Mouse (Mus musculus) layer of hippocampus, adult 9-11 months (tissue): Measurements from ENCODE around the gene Lyrm4.

Experiments used
- DNase-seq: peaks from one replicate; pipeline ENCODE4 v3.0.0; 2022

Lyrm4 gene

DNA sequence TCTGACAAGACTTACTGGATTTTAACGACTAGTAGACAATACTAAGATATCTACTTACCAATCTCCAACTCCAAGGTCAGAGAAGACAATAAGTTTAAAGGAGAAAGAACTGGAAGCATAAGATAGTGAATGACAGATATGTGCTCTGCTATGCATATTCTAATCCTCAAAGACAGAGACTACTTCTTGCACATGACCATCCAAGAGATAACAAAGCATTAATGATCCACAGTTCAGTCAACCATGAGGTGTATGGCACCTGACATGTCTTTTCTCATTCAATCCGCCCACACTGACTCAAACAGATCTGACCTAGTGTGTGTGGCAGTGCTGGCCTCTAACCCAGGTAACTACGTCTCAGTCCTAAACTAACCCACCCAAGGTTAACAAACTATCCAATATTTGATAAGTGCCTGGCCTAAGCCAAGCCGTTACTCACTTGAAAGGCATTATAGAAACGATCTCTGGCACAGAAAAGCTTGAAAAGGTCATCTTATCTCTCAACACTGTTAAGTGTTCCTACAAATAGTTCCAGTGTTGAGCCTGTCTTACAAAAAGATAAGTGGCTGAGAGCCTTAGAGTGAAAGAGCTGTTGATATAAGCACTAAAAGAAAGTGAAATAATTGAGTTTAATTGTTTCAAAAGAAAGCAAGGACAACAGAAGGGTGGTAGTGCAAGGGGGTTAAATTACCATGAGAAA lies 20.5 kb downstream of the Lyrm4 start:
- no peak for DNase-seq

DNA sequence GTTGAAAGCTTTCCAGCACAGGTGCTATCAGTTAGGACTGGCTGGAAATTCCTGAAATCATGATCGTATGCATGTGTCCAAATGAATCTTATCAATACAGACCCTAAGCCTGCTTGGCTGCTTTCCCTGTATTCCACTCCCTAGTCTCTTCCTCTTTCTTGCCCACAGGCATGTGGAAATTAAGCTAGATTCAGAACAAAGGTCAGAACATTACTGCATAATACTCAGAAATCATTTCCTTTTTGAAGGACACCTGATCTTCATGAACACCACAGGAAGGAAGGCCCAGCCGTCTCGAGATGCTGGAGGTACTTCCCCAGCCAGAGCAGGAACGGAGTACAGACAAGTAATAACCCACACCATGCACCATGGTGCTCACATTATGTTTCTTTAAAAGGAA lies 29.2 kb downstream of the Lyrm4 start:
- no peak for DNase-seq

DNA sequence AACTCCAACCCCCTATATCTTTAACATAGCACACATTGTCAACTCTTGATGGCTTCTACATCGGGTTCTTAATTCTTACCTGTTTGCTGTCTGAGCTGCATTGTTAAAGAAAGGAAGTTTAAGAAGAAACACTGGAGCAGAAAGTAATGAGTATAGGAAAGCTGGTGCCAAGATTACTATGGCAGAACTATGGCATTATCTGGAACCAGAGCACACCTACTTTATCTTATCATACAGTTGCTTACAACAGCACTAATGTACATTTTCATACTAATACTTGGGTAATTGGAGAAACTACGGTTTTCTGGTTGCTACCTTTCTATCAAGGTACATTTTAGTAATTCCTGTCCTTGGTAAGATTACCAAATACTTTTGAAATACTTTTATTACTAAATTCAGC lies 29.9 kb downstream of the Lyrm4 start:
- DNase-seq, result no peak

DNA sequence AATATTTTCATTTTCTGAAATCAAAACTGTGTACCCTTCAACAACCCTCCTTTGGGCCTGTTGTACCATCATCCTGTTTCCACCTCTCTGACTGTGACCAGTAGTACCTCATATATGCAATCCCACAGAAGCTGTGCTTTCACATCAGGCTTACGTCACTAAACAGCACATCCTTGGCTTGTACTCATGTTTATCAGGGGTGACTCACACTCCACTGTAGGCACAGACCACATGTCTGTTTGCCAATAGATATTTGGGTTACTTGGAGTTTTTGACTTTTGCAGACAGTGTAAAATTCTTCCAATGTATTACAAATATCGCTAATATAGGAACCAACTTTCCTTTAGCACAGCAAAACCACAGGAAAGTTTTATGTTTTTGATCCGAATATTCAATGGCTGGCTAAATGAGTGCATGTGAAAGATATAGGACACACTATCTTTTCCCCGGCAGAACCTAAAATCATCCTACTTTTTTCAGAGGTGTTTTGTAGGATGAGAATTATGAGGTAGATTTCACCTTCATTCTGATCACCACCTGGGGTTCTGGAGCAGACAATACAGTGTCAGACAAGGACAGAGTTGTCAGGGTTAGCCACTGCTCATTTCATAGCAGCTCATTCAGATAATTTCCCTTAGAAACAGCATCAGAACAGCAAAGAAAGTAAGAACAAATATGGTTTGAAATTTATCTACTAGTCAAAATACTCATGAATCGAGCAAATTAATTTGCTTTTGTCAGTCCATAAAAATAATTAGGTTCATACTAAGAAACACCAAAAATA lies 30.5 kb downstream of the Lyrm4 start:
- DNase-seq, result no peak

DNA sequence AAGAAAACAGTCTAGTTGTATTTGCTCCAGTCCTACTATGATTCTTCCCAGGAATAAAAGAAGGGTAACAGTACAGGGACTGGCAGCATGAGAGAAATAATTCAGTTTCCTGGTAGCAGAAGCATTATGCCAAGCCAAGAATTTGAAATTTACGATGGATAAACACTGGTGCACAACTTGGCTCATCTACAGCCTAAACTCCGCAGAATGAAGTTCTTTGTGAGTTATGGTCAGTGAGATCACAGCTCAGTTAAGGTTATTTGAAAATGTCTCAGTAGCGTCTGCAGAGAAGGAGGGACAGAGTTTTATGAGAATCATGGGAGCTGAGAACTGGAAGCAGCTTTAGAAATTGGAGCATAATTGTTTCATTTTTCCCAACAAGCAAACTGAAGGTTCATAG lies 31.4 kb downstream of the Lyrm4 start:
- no peak for DNase-seq

DNA sequence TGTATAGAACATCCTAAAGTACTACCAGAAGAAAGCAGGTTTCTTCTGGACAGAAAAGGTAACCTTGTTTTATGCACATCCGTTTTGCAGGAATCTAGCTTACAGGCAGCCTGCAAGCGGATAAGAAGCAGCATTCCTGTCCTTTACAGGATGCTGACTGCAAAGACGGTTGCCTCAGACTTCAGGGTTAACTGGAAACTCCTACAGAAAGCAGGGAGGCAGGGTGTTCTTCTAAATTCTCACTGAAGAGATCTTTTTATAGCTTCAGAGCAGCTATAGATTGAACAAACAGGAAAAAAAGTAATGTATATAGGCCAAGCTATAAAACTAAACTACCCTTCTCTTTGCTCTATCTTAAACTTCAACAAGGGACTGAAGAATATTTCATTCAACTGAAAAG lies 32.6 kb downstream of the Lyrm4 start:
- DNase-seq, result no peak

DNA sequence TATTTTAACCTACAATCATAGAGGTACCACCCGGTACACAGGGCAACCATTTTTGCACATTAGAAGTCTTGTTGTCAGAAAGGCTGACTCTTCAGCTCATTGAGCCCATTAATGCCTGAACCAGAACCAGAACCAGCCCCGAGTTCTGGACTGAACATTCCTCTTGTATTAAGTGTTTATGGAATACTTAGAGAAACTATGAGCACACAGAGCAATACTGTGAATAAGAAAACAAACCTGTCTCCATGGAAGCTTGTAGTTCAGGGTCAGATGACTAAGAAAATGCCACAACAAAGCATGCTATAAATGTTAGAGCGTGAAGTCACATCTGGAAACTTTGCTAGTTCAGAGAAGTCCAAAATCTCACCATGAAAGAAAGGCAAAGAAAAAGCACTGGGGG lies 35.7 kb downstream of the Lyrm4 start:
- no peak for DNase-seq

DNA sequence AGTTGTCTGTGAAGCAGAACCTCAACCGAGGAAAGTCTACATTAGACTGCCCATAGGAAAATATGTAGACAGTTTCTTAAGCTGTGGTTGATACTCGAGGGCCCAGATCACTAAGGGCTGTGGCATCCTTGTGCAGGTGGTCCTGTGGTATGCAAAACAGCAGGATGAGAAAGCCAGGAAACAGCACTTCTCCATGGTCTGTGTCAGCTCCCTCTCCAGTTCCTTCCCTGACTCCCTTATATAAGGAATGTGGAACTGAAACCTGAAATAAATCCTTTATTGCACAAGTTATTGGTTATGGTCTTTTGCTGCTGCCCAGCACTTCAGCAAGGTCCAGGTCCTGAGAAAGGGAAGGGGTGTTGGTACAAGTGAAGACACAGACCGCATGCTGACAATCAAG lies 42.8 kb downstream of the Lyrm4 start:
- DNase-seq, result no peak

DNA sequence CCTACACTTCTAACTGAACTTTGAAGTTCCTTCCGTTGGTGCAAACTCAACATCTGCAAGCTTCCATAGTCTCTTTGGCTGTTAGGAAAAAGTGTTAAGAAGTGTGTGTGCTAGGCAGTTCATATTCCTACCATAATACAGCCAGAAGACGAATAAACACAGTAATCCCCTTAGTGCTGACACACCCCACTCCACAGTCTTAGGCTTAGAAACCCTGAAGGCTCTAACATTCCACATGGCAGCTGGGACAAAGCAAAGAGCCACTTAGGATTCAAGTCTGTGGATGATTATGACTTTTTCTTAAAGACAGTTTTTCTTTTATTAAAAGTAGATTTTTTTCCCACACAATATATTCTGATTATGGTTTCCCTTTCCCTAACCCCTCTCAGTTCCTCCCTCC lies 50.6 kb downstream of the Lyrm4 start:
- no peak for DNase-seq

DNA sequence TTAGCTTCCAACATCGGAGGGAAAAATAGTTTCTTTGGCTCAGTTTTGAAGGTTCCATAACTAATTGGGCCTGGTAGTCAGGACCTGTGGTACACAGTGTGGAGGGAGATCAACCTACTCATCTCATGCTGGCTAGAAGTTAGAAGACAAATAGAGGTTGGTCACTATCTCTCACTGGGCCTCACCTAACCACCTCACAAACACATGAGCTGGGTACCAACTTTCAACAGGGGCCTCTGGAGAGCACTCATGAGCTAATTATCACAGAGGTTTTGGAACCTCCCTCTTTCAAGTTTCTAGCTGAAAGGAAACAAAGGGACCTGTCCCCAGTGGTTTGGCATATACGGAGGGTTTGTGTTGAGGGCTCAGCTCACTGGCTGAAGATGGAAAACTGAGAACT lies 59.8 kb downstream of the Lyrm4 start:
- no peak for DNase-seq

DNA sequence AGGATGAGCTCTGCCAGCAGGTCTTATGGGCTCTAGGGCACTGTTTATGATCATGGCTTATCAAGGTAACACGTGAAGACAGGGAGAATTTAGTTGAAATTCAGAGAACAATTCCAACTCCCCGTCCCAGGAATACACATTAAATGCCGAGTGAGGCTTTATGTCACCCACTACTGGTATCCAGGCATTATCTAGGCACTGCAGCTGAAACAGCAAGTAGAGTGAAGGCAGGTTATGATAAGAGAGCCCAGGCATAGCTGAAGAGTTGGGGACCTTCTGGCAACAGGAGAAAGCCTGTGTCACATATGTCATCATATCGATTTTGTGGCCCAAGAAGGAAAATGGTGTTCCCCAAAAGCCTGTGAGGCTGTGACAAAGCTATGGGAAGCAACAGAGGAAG lies 60.4 kb downstream of the Lyrm4 start:
- DNase-seq, result no peak

DNA sequence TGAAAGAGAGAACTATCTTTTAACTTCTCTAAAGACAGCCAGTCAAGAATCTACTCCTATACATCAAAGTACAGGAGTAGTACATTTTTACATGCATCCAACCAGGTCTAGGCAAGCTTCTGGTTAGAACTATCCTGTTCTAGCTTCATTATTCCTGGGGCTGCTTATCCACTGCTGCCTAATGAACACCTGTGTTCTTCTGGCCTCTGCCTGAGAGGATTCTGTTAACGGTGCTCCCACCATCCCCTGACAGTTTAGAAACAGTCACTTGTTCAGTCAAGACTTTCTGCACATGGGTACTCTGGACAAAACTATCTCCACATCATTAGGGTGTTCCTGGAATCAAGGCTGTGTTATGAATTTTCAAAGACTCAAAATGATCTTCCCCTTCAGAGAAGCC lies 60.8 kb downstream of the Lyrm4 start:
- DNase-seq, result no peak

DNA sequence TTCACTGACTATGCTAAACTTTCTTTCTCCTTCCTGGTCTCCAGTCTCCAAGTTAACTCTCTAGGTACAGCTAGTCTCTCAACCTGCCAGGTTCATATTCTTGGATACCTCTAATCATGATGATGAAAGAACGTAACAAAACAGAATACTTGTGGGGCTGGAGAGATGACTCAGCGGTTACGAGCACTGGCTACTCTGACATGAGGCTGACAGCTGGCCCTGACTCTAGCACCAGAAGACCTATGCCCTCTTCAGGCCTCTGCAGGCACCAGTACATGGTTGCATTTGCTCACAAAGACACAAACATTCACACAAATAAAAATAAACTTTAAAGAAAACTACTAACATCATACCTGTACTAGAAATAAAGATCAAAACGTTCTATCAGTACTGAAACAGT lies 81.8 kb downstream of the Lyrm4 start:
- no peak for DNase-seq

DNA sequence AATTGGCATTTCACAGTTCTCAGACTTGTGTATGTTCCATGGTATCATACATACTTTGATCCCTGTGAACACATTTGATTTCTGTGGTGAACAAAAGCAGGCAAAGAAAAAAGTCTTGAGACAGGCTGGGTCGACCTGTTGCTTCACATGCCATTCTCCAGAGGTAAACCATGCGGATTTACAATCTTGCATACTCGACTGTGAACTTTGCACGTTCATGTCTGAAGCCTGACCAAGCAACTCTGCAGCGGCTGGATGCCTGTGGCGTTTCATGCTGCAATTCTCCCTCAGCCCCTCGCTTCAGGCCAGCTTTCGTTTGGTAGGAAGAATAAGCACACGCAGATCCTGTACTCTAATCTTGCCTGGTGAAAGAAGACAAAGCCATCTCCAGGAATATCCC lies 85.4 kb downstream of the Lyrm4 start:
- no peak for DNase-seq

DNA sequence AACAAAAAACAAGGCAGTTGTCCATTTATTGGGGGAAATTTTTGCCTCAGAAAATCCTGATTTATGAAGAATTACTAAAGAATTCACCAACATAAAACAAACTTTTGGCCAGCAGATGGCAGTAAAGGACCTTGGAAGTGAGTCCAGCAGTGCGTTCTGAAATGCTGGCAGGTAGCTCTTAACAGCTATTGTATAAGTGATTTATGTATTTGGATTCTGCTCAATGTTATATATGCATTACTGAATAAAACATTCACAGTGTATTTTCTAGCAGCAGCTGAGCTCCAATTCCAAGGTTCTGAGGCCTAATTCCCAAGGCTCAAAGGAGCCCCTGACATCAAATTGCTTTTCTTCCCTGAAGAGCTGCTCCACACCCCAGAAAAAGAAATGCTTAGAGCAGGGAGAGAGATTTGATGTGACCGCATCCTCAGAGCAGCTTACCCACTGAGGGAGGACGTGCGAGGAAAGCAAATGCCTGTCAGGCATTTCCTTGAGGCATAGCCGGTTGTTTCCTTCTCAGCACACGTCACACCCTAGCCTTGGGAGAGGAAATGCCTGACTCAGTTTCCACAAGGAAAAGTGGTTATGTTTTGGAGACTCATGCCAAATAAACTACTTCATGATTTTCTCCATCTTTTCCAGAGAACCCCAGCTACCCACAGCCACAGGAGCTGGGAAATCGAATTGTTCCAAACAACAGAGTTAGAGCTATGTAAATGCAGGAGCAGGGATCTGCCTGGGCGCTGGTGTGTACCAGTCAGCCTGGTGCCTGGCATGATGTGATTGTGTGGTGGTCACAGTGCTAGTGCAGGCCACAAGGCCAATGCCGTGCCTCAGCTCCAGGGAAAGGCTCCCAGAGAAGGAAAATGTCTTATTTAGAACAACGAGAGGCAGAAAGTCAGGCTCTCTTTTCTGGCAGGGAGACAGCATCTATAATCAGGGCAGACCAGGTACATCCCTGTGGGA lies 97.7 kb downstream of the Lyrm4 start:
- peak; percentile 78 for DNase-seq

DNA sequence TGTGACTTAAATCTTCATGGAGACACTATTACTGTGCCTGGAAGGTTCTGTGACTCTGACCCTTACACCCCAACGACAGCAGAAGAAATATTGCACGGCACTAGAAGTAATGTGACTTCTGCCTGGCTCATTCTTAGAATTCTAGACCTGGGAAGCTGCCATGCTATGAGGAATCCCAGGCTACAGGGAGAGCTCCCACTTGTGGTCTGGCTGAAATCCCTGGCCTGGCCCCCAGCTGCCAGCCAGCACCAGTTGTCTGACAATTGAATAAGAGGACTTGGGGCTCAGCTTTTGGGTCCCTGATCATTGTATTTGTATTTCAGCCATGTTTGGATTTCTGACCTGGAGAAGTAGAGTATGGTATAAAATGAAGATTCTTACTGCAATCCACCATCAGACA lies 99.3 kb downstream of the Lyrm4 start:
- DNase-seq, result no peak

DNA sequence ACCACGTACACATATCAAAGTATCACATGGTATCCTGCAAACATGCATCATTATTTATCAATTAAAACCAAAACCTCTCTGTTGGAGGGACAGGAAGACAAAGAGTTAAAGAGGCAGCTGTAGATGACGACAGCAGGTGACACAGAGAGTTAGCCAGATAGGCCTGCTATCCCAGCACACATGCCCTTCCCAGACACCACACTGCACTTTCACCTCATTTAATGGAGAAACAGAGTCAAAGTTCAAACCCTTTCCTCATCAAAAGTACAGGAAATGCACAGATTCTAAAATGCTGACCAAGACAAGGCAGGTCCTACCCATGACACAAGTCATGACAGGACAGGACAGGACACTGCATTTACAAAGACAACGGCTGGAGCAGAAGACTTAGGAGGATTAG lies 101.7 kb downstream of the Lyrm4 start:
- DNase-seq, result no peak

DNA sequence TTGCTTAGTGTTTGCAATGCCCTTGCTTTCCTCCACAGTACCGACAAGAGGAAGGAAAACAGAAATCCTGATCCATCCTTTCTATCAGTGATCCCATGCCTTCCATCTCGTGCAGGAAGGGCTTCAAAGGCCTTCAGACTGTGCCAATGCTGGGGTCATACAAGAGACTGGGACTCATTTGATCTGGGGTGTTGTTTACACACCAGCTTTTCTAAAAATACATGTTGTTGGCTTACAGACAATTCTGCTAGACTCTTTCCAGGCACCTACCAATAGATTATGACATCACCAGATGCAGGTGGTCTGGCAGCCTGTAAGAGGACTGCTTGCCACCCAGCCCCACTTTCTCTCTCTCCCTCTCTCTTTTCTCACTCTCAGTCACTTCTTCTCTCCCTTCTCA lies 107.3 kb downstream of the Lyrm4 start:
- no peak for DNase-seq

DNA sequence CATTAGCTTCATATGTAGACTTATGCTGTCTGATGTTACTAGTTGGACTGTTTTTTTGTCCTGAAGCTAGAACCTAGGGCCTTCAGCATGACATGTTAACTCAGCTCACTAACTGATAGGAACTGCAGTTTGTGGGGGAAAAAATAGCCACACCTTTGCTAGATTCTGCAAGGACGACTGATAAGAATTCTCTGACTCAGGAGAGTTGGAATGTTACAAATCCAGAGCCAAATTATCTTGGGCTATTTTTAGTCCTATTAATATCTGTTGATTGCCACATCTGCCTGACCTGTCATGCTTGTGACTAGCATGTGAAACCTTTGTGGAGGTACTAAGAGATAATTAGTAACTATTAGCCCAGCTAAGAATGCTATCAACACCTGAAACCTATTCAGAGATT lies 116.5 kb downstream of the Lyrm4 start:
- no peak for DNase-seq

DNA sequence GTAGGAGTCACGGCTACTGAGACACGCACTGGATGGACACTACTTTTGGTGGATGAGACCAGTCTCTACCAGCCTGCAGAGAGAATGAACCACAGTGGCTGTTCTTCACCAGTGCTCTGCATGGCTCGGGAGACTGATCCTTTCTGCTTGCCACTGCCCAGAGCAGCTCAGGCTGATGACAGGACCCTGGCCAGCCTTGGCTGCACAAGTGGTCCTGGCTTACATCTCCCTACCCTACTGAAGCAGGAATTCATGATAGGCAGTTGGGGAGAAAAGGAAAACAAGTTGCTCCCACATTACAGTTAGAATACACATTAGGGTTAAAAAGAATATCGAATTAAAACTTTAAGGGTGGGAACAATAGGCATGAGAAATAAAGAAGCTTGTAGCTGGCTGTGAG lies 119.7 kb downstream of the Lyrm4 start:
- no peak for DNase-seq

DNA sequence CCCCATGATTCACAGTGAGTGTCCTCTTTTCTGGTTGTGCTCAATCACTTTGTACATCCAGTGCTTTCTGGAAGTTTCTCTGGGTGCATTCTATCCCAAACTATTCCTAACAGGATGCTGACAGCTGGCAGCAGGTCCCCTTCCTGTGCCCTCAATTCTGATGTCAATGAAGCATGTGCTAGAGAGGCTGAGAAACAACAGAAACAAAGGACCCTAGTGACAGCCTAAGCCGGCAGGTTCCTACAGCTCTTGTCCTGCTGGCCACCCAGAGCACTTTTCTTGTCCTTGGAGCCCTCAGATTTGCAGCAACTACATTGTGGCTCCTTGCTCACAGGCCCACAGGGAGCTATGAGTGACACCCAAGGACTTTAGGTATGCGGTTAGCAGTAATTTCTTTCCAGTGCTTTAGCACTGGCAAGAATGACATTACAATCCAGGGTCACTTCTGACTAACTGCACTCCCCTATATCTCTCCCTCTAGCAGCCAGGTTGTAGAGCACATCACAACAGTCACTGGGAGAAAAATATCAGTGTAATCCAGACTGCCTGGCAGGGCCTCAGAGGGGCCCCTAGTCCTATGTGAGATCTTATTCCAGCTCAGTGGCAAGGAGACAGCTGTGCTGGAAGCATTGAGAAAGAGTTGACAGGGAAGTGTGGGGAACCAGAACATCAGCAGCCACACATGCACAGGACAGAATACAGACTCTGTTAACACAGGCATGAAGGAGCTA lies 121.5 kb downstream of the Lyrm4 start:
- DNase-seq, result no peak

DNA sequence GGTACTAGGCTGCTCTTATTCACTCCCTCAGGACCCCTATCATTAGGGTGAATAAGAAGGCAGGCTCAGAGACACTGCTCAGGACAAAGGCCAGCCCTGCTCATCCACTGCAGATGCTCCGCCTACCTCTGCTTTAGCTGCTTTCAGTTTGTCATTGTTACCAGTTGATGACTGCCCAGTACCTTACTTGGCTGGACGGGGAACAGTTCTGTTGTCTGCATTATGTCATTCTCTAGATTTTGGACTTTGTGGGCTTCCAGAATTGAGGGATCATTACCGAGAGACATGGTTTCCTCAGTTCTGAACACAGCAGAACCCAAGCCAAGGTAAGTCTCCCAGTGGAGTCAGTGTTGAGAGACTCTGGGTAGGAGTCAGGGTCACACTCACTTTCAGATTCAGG lies 122.1 kb downstream of the Lyrm4 start:
- DNase-seq, result no peak

DNA sequence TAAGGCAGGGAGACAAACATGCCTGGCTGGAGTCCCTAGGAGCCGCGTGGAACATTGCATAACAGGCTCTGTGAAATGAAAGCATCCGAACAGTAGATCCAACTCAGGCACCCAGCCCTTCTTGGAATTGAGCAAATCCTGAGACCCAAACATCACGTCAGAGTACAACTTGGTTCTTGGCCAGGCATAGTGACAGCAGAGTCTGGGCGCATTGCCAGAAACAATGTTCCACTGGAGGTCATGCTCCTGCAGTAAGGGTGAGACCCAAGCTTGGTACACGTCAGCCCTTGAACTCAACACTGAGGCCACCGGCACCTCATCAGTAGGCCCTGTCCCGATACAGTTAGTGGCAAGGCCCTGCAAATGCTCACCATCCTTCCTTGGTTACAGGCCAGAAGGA lies 123.3 kb downstream of the Lyrm4 start:
- peak; percentile 75 for DNase-seq
